Mouse (Mus musculus) olfactory bulb, adult 2 months (tissue): Measurements from ENCODE around the gene Cyp1b1.

Source experiments
- CTCF ChIP-seq: fragments of 200-500 bp; IDR thresholded peaks from 2 replicates; pipeline ENCODE4 v1.5.1; 2012; ENCODE audit warnings: low read depth, mild to moderate bottlenecking, low read length, moderate library complexity; ENCODE audit not compliant: insufficient read depth
- POLR2A ChIP-seq: fragments of 200-500 bp; IDR thresholded peaks from 2 replicates; pipeline ENCODE4 v1.6.1; 2012; ENCODE audit warnings: mild to moderate bottlenecking, low read depth, low read length, moderate library complexity; ENCODE audit not compliant: insufficient read depth

- TF ChIP-seq CTCF (no peak), POLR2A (no peak)
Measured at GRCm38 (mm10) chr17:79730988-79731387, 16.1 kb upstream of the Cyp1b1 start.
